Mouse (Mus musculus) liver, embryonic 12.5 days (tissue): ENCODE data around the gene Il6ra. TPM values are rescaled to one million over a fixed set of nuclear protein-coding genes. Genes with fewer than 3 reads are reported as not detected.

Source experiments
- ATAC-seq: fragments of 200-750 bp; cut with Nextera tagmentation; 2 replicates; pipeline ENCODE4 v1.8.0; 2017; ENCODE audit warnings: moderate number of reproducible peaks, mild to moderate bottlenecking, moderate library complexity
- H3K27ac ChIP-seq: fragments of 300-500 bp; sonication (generic); 2 replicates; pipeline ENCODE4 v1.5.1; 2016; ENCODE audit warnings: mild to moderate bottlenecking
- H3K27me3 ChIP-seq: fragments of 300-500 bp; sonication (generic); replicated peaks from 2 replicates; pipeline ENCODE4 v1.6.1; 2016; ENCODE audit warnings: mild to moderate bottlenecking, moderate library complexity
- H3K36me3 ChIP-seq: fragments of 300-500 bp; sonication (generic); 2 replicates; pipeline ENCODE4 v1.6.1; 2016; ENCODE audit warnings: mild to moderate bottlenecking, moderate library complexity
- H3K4me1 ChIP-seq: fragments of 300-500 bp; sonication (generic); 2 replicates; pipeline ENCODE4 v1.6.1; 2016
- H3K4me2 ChIP-seq: fragments of 300-500 bp; sonication (generic); 2 replicates; pipeline ENCODE4 v1.6.1; 2016; ENCODE audit warnings: mild to moderate bottlenecking, moderate library complexity
- H3K4me3 ChIP-seq: fragments of 300-500 bp; sonication (generic); 2 replicates; pipeline ENCODE4 v1.5.1; 2016; ENCODE audit warnings: mild to moderate bottlenecking, moderate library complexity
- H3K9ac ChIP-seq: fragments of 300-500 bp; sonication (generic); 2 replicates; pipeline ENCODE4 v1.6.1; 2016; ENCODE audit warnings: mild to moderate bottlenecking, moderate library complexity
- H3K9me3 ChIP-seq: fragments of 300-500 bp; sonication (generic); replicated peaks from 2 replicates; pipeline ENCODE4 v1.6.1; 2016; ENCODE audit warnings: mild to moderate bottlenecking, moderate library complexity
- WGBS: fragments of 180-500 bp; shearing (Covaris S2); methylation state at CpG from one replicate; pipeline ENCODE4 v1.1.7; 2016; ENCODE audit not compliant: insufficient replicate concordance; 5-methylcytosine and 5-hydroxymethylcytosine counted together
- polyA plus RNA-seq: library from polyadenylated mRNA; unstranded; fragments of >200 nt; fragmentation: Nextera tagmentation; extraction: Ambion mirVana; gene quantifications from 2 replicates; pipeline ENCODE4 v1.2.1, GENCODE M21; 2016

Il6ra gene
- polyA plus RNA-seq, 1 experiment from 2014 or later: 1.9 TPM

DNA sequence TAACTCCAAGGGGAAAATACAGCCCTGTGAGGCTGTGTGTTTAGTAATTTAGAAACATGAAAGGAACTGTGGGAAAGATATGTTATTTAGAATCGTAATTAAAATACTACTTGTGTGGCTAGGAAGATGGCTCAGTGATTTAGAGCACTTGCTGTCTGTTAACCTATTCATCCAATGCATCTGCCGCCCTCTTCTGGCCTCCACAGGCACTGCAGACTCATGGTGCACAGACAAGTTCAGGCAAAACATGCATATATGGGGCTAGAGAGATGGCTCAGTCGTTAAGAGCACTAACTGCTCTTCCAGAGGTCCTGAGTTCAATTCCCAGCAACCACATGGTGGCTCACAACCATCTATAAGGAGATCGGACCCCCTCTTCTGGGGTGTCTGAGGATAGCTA lies 70.7 kb downstream of the Il6ra start:
- 55% methylated on average over 4 of the region's 4 CpGs for WGBS
- H3K36me3 ChIP-seq: no peaks in the 10 kb centered on the region

DNA sequence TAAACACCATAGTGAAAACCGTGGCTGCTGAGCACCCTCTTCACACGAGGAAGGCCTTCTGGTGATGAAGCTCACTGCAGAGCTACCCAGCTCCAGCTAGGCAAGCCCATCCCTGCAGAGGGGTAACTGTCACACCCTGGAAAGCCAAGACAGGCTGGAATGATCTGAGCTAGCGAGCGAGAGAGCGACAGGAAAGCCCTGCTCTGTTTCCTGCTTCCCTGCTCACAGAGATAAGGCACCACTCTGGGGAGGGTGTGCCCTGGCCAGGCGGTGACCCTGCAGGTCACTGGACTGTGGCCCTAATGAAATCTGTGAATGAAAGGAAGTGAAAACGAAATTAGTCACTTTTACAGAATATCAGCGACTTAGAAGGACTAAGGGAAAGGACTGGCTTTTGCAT lies 77.6 kb downstream of the Il6ra start:
- Histone ChIP-seq H3K9ac (no peak overlapping the region), H3K4me1 (peaks cover 21% of the 10 kb centered on the region), H3K4me3 (no peak overlapping the region), H3K4me2 (no peak overlapping the region), H3K9me3 (no peaks in the 10 kb centered on the region), H3K27ac (no peak overlapping the region), H3K27me3 (peaks cover 60% of the 10 kb centered on the region), H3K36me3 (no peaks in the 10 kb centered on the region)
- WGBS: 5% methylated on average over 8 of the region's 8 CpGs
- peak; percentile 49; the same call in 1 of the 2 replicates for ATAC-seq

More for the DNA sequence above, 70.7 kb downstream of the Il6ra start:
- no peaks in the 10 kb centered on the region for H3K9me3 ChIP-seq
- H3K9ac ChIP-seq: no peak overlapping the region
- no peak overlapping the region for H3K4me2 ChIP-seq
- H3K27ac ChIP-seq: no peak overlapping the region
- H3K4me1 ChIP-seq: peaks cover 12% of the 10 kb centered on the region
- no peak for ATAC-seq
- no peaks in the 10 kb centered on the region; the same call in 1 of the 2 replicates for H3K27me3 ChIP-seq
- no peak overlapping the region for H3K4me3 ChIP-seq

DNA sequence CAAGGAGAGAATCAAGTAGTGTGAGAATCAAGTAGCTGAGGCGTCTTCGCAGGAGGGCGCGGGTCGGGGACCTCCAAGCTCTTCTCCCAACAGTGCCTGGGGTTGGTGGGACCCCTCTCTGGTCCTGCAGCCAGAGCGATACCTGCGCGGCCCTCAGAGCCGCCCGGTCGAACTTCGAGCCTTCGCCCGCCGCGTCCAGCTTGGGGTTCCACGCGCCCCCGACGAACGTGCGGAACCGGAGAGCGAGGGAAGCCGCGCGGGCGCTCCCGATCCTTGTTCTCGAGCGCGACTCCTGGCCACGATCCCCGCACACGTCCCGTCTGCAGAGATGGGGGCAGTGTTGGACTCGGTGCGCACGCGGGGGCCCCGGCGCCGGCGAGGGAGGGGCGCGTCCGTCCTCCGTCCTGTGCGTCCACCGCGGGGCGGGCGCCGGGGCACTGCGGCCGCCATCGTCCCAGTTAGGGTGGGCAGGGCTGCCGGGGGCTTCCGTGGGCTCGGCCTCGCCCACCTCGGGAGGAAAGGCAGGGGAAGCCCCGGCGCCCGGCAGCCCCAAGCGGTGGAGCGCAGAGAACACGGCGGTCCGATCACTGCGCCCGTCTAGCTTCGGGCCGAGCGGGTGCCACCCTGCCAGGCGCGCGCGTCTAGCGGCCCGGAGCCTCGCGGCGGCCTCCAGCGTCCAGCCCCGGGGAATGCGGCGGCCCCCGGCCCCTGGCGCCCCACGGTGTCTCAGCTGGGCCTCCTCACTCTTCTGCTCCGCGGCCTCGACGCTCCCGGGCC lies 82.0 kb downstream of the Il6ra start, which contains the start of gene She:
Gene She (plus strand): TSS at position 556 of the 777 bp plus-strand sequence.
- Histone ChIP-seq H3K27ac (0 out of 2 replicates have a peak within 1 kb of the TSS, but pooled peaks have one; percentile 25), H3K4me2 (peak within 1 kb of the TSS; percentile 63), H3K4me3 (peak within 1 kb of the TSS; percentile 49), H3K9ac (peak within 1 kb of the TSS; percentile 46), H3K4me1 (peaks cover 18% of the 10 kb centered on the region), H3K36me3 (no peaks in the 10 kb centered on the region), H3K9me3 (no peaks in the 10 kb centered on the region), H3K27me3 (peaks cover 87% of the 10 kb centered on the region)
- ATAC-seq: 0 out of 2 replicates have a peak, but pooled peaks have one; percentile 8
- 2% methylated on average over 90 of the region's 96 CpGs for WGBS

DNA sequence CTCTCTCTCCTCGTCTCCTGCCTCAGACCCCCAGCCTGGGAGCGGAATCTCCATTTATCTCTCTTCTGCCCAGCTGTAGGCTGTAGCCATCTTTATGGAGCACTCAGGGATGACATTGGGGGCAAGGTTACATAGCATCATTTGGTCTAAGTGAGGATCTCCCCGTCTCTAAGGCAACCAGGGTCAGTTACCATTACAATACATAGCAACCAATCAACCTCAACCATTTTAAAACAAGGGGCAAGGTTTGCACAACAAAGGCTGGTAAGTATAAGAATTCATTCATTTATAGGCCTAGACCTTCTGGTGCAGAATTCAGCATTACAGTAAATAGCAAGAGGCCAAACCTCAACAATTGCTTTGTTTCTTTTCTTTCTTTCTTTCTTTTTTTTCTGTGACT lies 86.7 kb downstream of the Il6ra start:
- no peaks in the 10 kb centered on the region for H3K9me3 ChIP-seq
- no peak for ATAC-seq
- H3K4me3 ChIP-seq: no peak overlapping the region
- H3K9ac ChIP-seq: no peak overlapping the region
- 56% methylated on average over 3 of the region's 3 CpGs for WGBS
- H3K27ac ChIP-seq: no peak overlapping the region
- H3K4me2 ChIP-seq: no peak overlapping the region
- peaks cover 43% of the 10 kb centered on the region for H3K27me3 ChIP-seq
- H3K36me3 ChIP-seq: no peaks in the 10 kb centered on the region
- H3K4me1 ChIP-seq: peaks cover 14% of the 10 kb centered on the region

DNA sequence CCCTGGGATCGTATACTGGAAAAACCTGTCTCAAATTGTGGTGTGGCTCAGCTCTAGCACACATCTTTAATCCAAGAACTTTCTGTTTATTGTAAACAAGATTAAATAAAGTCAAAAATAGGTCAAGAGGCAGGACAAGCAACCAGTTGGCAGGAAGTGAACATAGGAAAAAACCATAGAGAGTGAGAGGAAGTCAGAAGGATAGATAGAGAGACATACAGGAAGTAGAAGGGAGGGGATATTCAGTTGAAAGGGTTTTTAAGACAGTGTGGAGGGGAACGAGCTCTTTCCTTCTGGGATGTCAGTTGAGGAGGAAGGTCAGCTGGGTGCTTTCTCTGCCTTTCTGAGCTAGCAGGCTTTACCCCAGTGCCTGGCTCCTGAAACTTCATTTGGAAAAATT lies 89.4 kb downstream of the Il6ra start:
- H3K9me3 ChIP-seq: no peaks in the 10 kb centered on the region
- H3K27ac ChIP-seq: no peak overlapping the region
- WGBS: 42% methylated on average over 2 of the region's 2 CpGs
- H3K4me2 ChIP-seq: no peak overlapping the region
- ATAC-seq: no peak
- no peaks in the 10 kb centered on the region for H3K36me3 ChIP-seq
- H3K4me3 ChIP-seq: no peak overlapping the region
- peaks cover 32% of the 10 kb centered on the region for H3K4me1 ChIP-seq
- no peak overlapping the region for H3K9ac ChIP-seq
- H3K27me3 ChIP-seq: peaks cover 16% of the 10 kb centered on the region

DNA sequence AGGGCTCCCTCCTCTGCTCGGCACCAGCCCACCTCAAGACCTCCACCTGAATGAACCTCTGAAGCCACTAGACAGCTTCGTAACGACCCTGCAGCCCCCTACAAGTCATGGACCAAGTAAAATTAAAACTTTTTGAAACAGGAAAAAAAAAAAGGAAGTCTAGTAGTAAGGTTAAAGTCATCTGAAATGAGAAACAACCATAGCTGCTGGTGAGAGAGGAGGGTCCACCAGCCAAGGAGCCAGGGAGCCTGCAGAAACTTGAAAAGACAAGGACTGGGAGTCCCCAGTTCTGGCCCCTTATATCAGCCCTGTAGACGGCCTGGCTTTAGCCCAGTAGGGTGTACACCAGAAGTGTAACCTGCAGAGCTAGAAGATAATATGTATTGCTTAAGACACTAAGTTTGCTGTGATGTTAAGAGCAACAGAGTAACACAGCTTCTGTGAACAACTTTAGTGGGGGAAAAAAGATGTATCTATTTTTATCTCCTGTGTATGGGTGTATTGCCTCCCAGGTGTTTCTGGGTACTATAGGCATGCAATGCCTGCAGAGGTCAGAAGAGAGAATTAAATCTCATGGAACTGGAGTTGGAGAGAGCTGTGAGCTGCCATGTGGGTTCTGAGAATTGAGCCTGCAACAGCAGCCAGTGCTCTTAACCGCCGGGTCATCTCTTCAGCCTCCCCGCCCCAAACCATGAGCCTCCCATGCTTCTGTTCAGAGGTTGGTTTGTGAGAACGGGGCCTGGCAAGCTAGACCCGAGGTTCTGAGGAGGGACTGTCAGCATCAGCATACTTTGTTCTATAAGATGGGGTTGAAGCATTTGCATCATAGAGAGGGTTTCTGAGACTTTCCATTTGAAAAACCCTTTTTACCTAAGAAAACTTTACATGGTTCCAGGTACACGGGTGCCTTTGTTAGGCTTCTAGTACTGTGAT lies 91.2 kb downstream of the Il6ra start:
- H3K36me3 ChIP-seq: no peaks in the 10 kb centered on the region
- peak; percentile 30; the same call in 1 of the 2 replicates for ATAC-seq
- peak overlapping the region; percentile 8 for H3K27ac ChIP-seq
- H3K4me3 ChIP-seq: no peak overlapping the region
- WGBS: 55% methylated on average over 10 of the region's 10 CpGs
- H3K4me1 ChIP-seq: peaks cover 35% of the 10 kb centered on the region
- no peak overlapping the region for H3K9ac ChIP-seq
- peak overlapping the region; percentile 48 for H3K4me2 ChIP-seq
- H3K9me3 ChIP-seq: no peaks in the 10 kb centered on the region
- peaks cover 7% of the 10 kb centered on the region; the same call in 1 of the 2 replicates for H3K27me3 ChIP-seq

DNA sequence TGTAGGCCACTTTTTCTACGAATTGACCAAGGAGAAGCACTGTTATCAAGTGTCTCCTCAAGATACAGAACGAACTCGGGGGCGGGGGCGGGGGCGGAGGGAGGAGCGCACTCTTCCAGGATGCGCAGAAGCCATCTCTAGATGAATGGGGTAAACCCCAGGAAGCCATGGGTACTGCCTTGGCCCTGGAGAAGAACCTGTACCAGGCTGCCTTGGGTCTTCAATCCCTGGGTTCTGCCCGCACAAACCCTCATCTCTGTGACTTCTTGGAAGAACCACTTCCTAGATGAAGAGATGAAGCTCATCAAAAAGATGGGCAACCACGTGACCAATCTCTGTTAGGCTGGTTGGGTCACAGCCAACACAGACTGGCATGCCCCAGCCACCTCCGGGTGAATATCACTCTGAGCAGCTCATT lies 91.9 kb downstream of the Il6ra start:
- peak overlapping the region; percentile 48 for H3K4me2 ChIP-seq
- H3K9ac ChIP-seq: no peak overlapping the region
- peak; percentile 75 for ATAC-seq
- peaks cover 7% of the 10 kb centered on the region; the same call in 1 of the 2 replicates for H3K27me3 ChIP-seq
- H3K4me1 ChIP-seq: peaks cover 35% of the 10 kb centered on the region
- 54% methylated on average over 11 of the region's 11 CpGs for WGBS
- no peaks in the 10 kb centered on the region for H3K9me3 ChIP-seq
- H3K4me3 ChIP-seq: no peak overlapping the region
- H3K36me3 ChIP-seq: no peaks in the 10 kb centered on the region
- 0 out of 2 replicates have a peak overlapping the region, but pooled peaks have one; percentile 8 for H3K27ac ChIP-seq

DNA sequence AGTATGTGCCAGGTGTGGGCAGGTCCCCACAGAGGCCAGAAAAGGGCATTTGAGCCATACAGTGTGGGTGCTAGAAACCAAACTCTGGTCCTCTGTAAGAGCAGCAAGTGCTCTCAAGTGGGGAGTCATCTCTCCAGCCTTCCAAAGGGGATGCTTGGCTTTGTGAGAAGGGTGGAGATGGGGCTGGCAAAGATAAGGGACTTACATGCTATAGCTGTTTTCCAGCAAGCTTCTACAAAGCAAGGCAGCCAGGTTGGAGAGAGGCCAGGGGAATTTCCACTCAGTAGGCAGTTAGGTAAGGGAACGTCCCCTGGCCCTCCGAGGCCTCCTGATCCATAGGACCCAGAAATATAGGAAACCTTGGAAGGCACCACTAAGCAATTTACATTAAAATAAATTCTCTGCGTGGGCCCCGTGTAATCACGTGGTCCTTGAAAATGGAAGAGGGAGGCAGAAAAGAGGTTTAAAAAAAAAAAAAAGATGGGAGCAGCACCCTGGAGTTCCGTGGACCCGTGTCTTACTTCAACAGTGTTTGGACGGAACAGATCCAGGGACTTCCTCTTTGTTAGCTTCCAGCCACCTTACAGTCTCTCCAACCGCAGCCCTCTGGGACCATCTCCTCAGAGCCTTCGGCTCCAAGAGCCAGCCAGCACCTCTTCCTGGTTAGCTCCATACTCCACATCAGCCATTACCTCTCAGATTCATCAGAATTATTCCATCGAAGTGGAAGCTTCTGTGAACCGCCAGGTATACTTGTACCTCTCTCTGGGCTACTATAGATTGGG lies 92.5 kb downstream of the Il6ra start:
- Histone ChIP-seq H3K9ac (no peak overlapping the region), H3K4me3 (peak overlapping the region; percentile 0; the same call in 1 of the 2 replicates), H3K4me2 (peak overlapping the region; percentile 48), H3K4me1 (peaks cover 35% of the 10 kb centered on the region), H3K9me3 (no peaks in the 10 kb centered on the region), H3K36me3 (no peaks in the 10 kb centered on the region), H3K27ac (no peak overlapping the region; the same call in 1 of the 2 replicates), H3K27me3 (peaks cover 12% of the 10 kb centered on the region; the same call in 1 of the 2 replicates)
- 58% methylated on average over 12 of the region's 12 CpGs for WGBS
- ATAC-seq: no peak; the same call in 1 of the 2 replicates

DNA sequence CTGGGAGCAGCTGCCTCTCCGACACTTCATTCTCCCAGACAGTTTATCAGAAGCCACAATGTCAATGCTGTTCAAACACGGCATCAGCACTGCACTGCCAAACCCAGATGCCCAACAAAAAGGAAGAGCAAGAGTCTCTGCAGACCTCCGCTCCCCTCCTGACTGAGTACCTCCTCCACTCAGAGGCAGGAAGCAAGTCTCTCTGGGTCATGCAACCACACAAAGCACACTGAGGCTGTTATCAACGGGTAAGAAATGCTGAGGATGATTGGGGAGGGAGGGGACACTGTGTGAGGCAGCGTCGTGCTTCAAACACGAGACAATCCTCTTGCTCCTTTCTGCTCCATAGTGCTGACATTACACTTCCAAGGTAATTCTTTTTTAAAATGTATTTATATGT lies 93.1 kb downstream of the Il6ra start:
- peak; percentile 62 for ATAC-seq
- no peak overlapping the region for H3K27ac ChIP-seq
- peak overlapping the region; percentile 48 for H3K4me2 ChIP-seq
- peak overlapping the region; percentile 0; the same call in 1 of the 2 replicates for H3K4me3 ChIP-seq
- H3K9me3 ChIP-seq: no peaks in the 10 kb centered on the region
- 20% methylated on average over 7 of the region's 7 CpGs for WGBS
- peaks cover 35% of the 10 kb centered on the region for H3K4me1 ChIP-seq
- H3K36me3 ChIP-seq: no peaks in the 10 kb centered on the region
- no peak overlapping the region for H3K9ac ChIP-seq
- H3K27me3 ChIP-seq: peaks cover 18% of the 10 kb centered on the region

DNA sequence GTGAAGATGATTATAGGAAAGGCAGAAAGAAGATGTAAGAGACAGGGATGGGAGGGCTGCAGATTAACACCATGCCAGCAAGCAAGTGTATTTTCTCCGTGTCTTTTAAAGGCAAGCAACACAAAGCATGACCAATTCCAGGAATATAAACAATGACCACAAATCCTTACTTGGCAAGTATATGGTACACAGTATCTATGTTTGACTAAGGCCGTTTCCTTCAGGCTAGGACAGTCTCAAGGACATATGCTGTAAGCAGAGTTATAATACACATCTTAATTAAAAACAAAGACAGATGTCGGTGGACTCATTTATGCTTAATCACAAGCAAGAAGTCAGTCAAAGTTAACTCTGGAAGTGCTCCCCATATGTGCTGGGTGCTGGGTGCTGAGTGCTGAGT lies 94.4 kb downstream of the Il6ra start:
- H3K9me3 ChIP-seq: no peaks in the 10 kb centered on the region
- 54% methylated on average over 3 of the region's 3 CpGs for WGBS
- H3K4me2 ChIP-seq: no peak overlapping the region
- H3K27me3 ChIP-seq: peaks cover 24% of the 10 kb centered on the region
- peaks cover 35% of the 10 kb centered on the region for H3K4me1 ChIP-seq
- H3K4me3 ChIP-seq: no peak overlapping the region
- H3K27ac ChIP-seq: no peak overlapping the region
- H3K36me3 ChIP-seq: no peaks in the 10 kb centered on the region
- no peak for ATAC-seq
- no peak overlapping the region for H3K9ac ChIP-seq

DNA sequence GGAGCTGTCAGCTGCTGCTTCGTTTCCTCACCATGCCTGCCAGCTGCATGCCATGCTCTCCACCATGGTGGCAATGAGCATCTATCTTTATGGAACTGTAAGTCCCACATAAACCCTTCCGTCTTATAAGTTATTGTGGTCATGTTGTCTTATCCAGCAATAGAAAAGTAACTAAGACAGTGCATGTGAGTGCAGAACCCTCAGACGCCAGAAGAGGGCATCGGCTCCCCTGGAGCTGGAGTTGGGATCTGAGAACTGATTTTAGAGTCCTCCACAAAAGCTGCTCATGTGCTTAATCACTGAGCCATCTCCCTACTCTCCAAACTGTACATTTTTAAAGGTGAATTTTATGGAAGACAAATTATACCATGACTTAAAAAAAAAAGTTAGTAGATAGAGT lies 95.9 kb downstream of the Il6ra start:
- 36% methylated on average over 4 of the region's 4 CpGs for WGBS
- Histone ChIP-seq H3K27me3 (peaks cover 32% of the 10 kb centered on the region), H3K36me3 (no peaks in the 10 kb centered on the region), H3K4me2 (no peak overlapping the region), H3K27ac (no peak overlapping the region), H3K9ac (no peak overlapping the region), H3K9me3 (no peaks in the 10 kb centered on the region), H3K4me1 (peaks cover 33% of the 10 kb centered on the region), H3K4me3 (no peak overlapping the region)
- ATAC-seq: no peak
